Mouse (Mus musculus) heart, embryonic 11.5 days (tissue): ENCODE measurements around the gene Dlgap1. TPM values are rescaled to one million over a fixed set of nuclear protein-coding genes. Genes with fewer than 3 reads are reported as not detected.

Experiments
- ATAC-seq: fragments of 200-750 bp; cut with Nextera tagmentation; replicated peaks from 2 replicates; pipeline ENCODE4 v1.8.0; 2017; ENCODE audit warnings: moderate library complexity; ENCODE audit not compliant: insufficient number of reproducible peaks, low FRiP score, low TSS enrichment
- H3K27ac ChIP-seq: fragments of 300-500 bp; sonication (generic); 2 replicates; pipeline ENCODE4 v1.5.1; 2014; ENCODE audit warnings: mild to moderate bottlenecking, low read depth, low read length
- H3K27me3 ChIP-seq: fragments of 300-500 bp; sonication (generic); 2 replicates; pipeline ENCODE4 v1.6.1; 2014; ENCODE audit warnings: mild to moderate bottlenecking, low read length, mixed read lengths; ENCODE audit not compliant: control insufficient read depth, insufficient read depth
- H3K36me3 ChIP-seq: fragments of 300-500 bp; sonication (generic); 2 replicates; pipeline ENCODE4 v1.6.1; 2014; ENCODE audit warnings: mild to moderate bottlenecking, low read length, moderate library complexity, mixed read lengths; ENCODE audit not compliant: control insufficient read depth, insufficient read depth
- H3K4me1 ChIP-seq: fragments of 300-500 bp; sonication (generic); 2 replicates; pipeline ENCODE4 v1.6.1; 2014; ENCODE audit warnings: low read length; ENCODE audit not compliant: control insufficient read depth, insufficient read depth
- H3K4me2 ChIP-seq: fragments of 300-500 bp; sonication (generic); 2 replicates; pipeline ENCODE4 v1.6.1; 2014; ENCODE audit warnings: mild to moderate bottlenecking, moderate library complexity
- H3K4me3 ChIP-seq: fragments of 300-500 bp; sonication (generic); 2 replicates; pipeline ENCODE4 v1.5.1; 2014; ENCODE audit warnings: low read depth, low read length
- H3K9ac ChIP-seq: fragments of 300-500 bp; sonication (generic); 2 replicates; pipeline ENCODE4 v1.6.1; 2014; ENCODE audit warnings: mild to moderate bottlenecking, low read depth, low read length, moderate library complexity
- H3K9me3 ChIP-seq: fragments of 300-500 bp; sonication (generic); replicated peaks from 2 replicates; pipeline ENCODE4 v1.6.1; 2016; ENCODE audit warnings: low read length; ENCODE audit not compliant: control insufficient read depth
- WGBS: fragments of 180-500 bp; shearing (Covaris S2); extraction: QIAGEN DNeasy Blood & Tissue Kit; methylation state at CpG from one replicate; pipeline ENCODE4 v1.1.7; 2014; ENCODE audit not compliant: insufficient replicate concordance; 5-methylcytosine and 5-hydroxymethylcytosine counted together
- polyA plus RNA-seq: library from polyadenylated mRNA; unstranded; fragments of >200 nt; fragmentation: Nextera tagmentation; extraction: Ambion mirVana; gene quantifications from 2 replicates; pipeline ENCODE4 v1.2.1, GENCODE M21; 2014

Dlgap1 gene
- polyA plus RNA-seq, 1 experiment from 2014 or later = 1.3 TPM

DNA sequence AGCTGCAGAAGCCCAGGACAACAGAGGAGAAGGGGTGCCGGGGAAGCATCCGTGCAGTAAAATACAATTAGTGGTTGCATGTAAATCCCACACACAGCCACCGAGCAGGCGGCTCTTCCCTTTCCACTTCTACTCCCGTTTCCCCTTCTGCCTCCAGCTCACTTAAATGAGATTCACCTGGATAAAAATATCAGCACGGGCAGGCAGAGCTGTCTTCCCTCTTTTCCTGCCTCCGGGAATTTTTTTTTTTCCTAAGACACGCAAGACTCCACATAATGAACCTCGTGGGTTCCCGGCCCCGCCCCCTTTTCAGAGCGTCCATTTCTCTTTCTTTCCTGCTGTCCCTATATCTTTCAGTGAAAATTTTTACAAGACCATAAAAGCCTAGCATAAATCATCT, 548.5 kb downstream of the Dlgap1 start:
- Histone ChIP-seq H3K4me1 (no peaks in the 10 kb centered on the region), H3K4me2 (no peak overlapping the region), H3K27me3 (no peaks in the 10 kb centered on the region; the same call in 1 of the 2 replicates), H3K4me3 (no peak overlapping the region), H3K36me3 (no peaks in the 10 kb centered on the region), H3K9ac (no peak overlapping the region), H3K27ac (no peak overlapping the region), H3K9me3 (no peaks in the 10 kb centered on the region)
- WGBS = 78% methylated on average over 12 of the region's 12 CpGs
- no peak for ATAC-seq

DNA sequence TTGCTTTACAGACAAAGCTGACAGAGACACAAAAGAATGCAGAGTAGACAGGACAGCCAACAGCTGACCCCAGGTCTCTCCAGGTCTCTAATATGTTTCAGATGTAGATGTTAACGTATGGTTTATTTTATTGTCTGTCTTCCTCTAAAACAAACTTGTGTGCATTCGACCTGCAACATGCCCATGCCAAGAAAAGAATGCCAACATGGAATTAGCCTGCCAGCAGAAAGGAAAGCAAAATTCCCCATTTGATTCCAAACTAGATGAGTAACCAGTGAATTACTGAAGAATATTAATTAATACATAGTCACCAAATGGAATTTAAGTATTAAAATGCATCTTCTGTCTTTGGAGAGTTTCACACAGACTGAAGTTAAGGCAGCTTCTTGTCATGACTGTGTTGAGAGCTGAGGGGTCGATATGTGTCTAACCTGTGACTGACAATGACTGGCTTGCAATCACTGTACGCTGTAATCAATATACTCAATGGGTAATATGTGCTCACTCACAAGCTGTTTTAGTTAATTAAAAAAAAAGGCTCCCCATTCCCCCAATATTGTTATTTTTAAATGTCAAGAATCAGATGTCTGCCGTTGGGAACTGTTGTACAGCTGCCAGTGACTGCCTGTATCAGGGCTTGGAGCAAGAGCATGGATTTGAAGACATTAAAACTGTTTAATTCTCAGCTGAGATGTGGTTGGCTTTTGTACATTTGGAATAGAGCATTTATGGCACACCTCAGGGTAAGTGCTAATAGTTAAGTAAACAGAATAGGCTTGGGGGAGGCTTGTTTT, 552.4 kb downstream of the Dlgap1 start:
- Histone ChIP-seq H3K9me3 (no peaks in the 10 kb centered on the region), H3K4me1 (no peaks in the 10 kb centered on the region), H3K27ac (no peak overlapping the region), H3K9ac (no peak overlapping the region), H3K4me2 (no peak overlapping the region), H3K36me3 (no peaks in the 10 kb centered on the region), H3K27me3 (no peaks in the 10 kb centered on the region), H3K4me3 (no peak overlapping the region)
- no peak for ATAC-seq
- 71% methylated on average over 5 of the region's 5 CpGs for WGBS

DNA sequence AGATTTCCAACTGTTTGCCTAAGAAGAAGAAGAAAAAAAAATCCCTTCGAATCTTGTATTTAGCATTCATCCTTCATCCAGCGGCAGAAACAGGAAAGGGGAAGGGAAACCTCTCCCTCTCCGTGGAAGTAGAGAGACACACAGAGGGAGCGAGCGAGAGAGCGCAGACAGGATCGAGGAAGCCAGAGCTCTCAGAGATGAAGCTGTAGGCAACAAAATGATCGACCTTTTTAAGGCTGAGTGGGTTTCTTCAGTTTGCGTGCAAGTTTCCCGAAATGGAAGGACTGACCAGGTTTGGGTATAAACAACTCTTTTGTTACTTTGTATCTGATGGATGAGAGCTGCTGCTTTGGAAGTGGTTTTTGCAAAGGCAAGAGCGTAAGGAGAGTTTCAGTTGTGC, 553.1 kb downstream of the Dlgap1 start:
- Histone ChIP-seq H3K9ac (no peak overlapping the region), H3K4me2 (0 out of 2 replicates have a peak overlapping the region, but pooled peaks have one; percentile 22), H3K4me3 (no peak overlapping the region), H3K27me3 (no peaks in the 10 kb centered on the region), H3K4me1 (no peaks in the 10 kb centered on the region), H3K36me3 (no peaks in the 10 kb centered on the region), H3K9me3 (no peaks in the 10 kb centered on the region), H3K27ac (no peak overlapping the region)
- ATAC-seq = no peak
- WGBS = 32% methylated on average over 11 of the region's 11 CpGs

DNA sequence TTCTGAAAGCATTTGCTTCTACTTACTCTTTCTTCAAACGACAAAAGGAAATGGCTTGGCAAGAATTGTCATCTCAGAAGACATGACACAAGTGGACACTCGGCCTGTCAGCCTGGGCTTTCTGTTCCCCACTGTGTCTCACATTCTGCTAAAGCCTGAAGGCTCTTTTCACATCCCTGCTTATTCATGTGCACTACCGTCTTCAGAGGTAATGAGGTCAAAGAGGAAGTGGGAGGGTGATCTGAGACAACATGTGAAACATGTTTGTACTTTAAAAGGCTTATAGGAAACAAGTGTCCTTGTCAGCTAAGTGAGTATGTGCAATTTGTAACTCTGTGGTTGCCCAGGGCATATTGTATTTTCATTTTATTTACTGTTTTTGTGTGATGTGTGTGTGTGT, 557.1 kb downstream of the Dlgap1 start:
- WGBS = 57% methylated on average over 3 of the region's 3 CpGs
- Histone ChIP-seq H3K27ac (no peak overlapping the region), H3K36me3 (no peaks in the 10 kb centered on the region), H3K9ac (no peak overlapping the region), H3K27me3 (no peaks in the 10 kb centered on the region), H3K4me2 (no peak overlapping the region), H3K4me3 (no peak overlapping the region), H3K9me3 (no peaks in the 10 kb centered on the region), H3K4me1 (0 out of 2 replicates have a peak, but pooled peaks cover 3% of the 10 kb centered on the region)
- ATAC-seq = no peak

DNA sequence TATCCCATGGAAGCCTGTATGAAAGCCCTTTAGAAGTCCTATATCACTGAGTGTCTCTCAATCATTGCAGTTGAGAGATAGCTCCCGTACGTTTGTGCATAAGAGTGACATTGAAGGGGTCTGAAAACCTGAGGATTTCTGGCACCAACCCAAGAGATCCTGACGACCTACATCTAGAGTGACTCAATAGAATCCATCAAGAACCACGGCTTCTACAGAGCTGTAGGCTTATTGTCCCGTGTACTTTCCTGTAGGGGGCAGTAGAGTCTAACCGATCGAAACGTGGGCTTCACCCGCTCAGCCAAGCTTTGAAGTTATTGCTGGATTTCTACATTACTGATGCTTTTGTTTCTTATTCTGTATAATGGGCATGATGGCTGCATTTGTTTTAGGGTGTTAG, 558.2 kb downstream of the Dlgap1 start:
- Histone ChIP-seq H3K4me1 (0 out of 2 replicates have a peak, but pooled peaks cover 3% of the 10 kb centered on the region), H3K9me3 (no peaks in the 10 kb centered on the region), H3K9ac (no peak overlapping the region), H3K27ac (no peak overlapping the region), H3K36me3 (no peaks in the 10 kb centered on the region), H3K4me2 (no peak overlapping the region), H3K27me3 (no peaks in the 10 kb centered on the region), H3K4me3 (no peak overlapping the region)
- WGBS = 21% methylated on average over 9 of the region's 9 CpGs
- ATAC-seq = no peak

DNA sequence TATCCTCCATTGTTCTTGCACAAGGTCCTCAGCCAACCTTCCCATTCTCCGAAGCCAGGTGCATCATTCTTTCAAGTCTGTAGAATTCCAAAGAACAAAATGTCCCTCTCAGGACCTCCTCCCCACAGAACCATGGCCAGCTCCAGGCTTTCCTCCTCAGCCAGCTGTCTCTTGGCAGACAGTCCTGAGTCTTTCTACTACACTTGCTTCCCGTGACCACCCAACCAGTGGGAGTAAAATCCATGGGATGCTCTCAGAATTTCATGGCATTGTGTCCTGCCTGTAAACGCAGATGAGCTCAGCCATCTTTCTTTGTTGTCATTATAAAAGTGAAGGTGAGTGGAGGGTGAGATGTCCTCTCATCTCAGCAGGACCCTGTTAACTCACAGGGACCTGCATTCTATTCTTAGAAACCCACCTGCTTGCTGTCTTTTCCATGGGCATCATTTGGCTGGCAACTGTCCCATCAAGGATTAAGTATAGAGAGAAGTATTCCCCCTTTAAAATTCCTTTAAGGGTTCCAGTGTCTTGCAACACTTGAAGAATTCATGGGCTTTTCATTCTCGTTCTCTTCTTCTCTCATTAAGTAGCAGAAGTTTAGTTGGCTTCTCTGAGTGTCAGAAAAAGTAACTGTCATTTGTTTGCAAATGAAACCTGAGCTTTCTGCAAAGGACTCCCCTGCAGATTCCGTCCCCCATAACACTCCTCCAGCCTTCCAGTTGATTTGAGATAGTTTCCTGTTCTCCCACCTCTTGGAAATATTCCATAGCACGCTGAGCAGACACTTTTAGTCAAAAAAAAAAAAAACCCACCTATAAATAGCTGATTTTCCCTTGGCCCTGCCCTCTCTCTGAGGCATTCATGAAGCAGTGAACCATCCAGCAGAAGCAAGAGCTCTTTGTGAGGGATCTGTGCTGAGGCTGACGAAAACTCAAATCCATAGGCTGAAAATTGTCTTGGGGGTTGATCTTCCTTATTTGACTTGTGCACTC, 559.6 kb downstream of the Dlgap1 start:
- Histone ChIP-seq H3K4me3 (no peak overlapping the region), H3K9me3 (no peaks in the 10 kb centered on the region), H3K27me3 (no peaks in the 10 kb centered on the region), H3K9ac (no peak overlapping the region), H3K27ac (no peak overlapping the region), H3K4me1 (0 out of 2 replicates have a peak, but pooled peaks cover 3% of the 10 kb centered on the region), H3K4me2 (no peak overlapping the region), H3K36me3 (no peaks in the 10 kb centered on the region)
- ATAC-seq = no peak
- WGBS = 48% methylated on average over 7 of the region's 7 CpGs

DNA sequence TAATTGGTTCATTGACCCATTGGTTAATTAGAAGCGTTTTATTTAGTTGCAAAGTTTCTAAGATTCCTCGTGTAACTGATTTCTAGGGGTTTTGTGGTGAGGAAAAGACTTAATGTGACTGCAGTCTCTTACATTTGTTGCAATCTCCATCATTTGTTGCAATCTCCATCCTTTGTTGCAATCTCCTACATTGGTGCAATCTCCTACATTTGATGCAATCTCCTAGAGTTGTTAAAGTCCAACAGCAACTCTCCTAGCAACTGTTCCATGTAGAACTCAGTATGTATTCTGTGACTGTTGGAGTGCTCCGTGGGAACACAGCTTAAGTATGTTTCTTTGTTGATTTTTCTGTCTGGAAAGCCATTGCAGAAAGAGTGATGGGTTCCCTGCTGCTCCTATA, 565.4 kb downstream of the Dlgap1 start:
- Histone ChIP-seq H3K4me1 (no peaks in the 10 kb centered on the region), H3K4me2 (no peak overlapping the region), H3K9me3 (no peaks in the 10 kb centered on the region), H3K27me3 (no peaks in the 10 kb centered on the region), H3K36me3 (no peaks in the 10 kb centered on the region), H3K27ac (no peak overlapping the region), H3K9ac (no peak overlapping the region), H3K4me3 (no peak overlapping the region)
- ATAC-seq = no peak
- 81% methylated on average over 3 of the region's 3 CpGs for WGBS

DNA sequence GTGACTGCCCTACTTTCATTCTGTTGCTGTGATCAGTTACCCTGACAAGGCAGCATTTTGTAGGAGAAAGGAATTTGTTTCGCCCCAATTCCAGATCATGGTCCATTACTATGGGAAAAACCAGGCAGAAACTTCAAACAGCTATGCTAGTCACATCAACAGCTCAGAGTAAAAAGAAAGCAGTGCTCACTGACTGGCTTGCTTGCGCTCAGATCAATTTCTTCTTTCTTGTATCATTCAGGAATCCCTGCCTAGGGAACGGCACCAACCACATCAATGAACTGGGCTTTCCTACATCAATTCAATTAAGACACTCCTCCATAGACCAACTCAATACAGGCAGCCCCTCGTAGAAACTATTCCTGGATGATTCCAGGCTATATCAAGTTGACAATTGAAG, 572.9 kb downstream of the Dlgap1 start:
- H3K4me3 ChIP-seq = no peak overlapping the region
- H3K27me3 ChIP-seq = no peaks in the 10 kb centered on the region
- H3K27ac ChIP-seq = no peak overlapping the region
- H3K9ac ChIP-seq = no peak overlapping the region
- H3K4me2 ChIP-seq = no peak overlapping the region
- no peaks in the 10 kb centered on the region for H3K36me3 ChIP-seq
- no peak for ATAC-seq
- no peaks in the 10 kb centered on the region for H3K4me1 ChIP-seq
- H3K9me3 ChIP-seq = no peaks in the 10 kb centered on the region
- WGBS = 79% methylated on average over 4 of the region's 4 CpGs
